Mouse (Mus musculus): ENCODE results near the gene Apba2.

The Apba2 gene

GRCm38 (mm10) chr7:64659328-64659727 lies 157.8 kb downstream of the Apba2 start:
- no peak for DNase-seq (ENCODE audit: low spot score)

- DNase-seq (ENCODE audit: low spot score), result no peak
Observed at GRCm38 (mm10) chr7:64662506-64662905, 161.0 kb downstream of the Apba2 start.

GRCm38 (mm10) chr7:64663600-64663999 lies 162.1 kb downstream of the Apba2 start:
- no peak for DNase-seq (ENCODE audit: low spot score)

- no peak for DNase-seq (ENCODE audit: low spot score)
Observed at GRCm38 (mm10) chr7:64665120-64665519, 163.6 kb downstream of the Apba2 start.

GRCm38 (mm10) chr7:64665716-64666298 lies 164.3 kb downstream of the Apba2 start:
- no peak for DNase-seq (ENCODE audit: low spot score)

GRCm38 (mm10) chr7:64667959-64668358 lies 166.5 kb downstream of the Apba2 start:
- DNase-seq (ENCODE audit: low spot score), result no peak

- no peak for DNase-seq (ENCODE audit: low spot score)
Observed at GRCm38 (mm10) chr7:64679771-64680479, 178.4 kb downstream of the Apba2 start.

- no peak for DNase-seq (ENCODE audit: low spot score)
Observed at GRCm38 (mm10) chr7:64684893-64685292, 183.4 kb downstream of the Apba2 start.

- DNase-seq (ENCODE audit: low spot score), result peak; percentile 17
Observed at GRCm38 (mm10) chr7:64688115-64688817, 186.8 kb downstream of the Apba2 start.

- no peak for DNase-seq (ENCODE audit: low spot score)
Observed at GRCm38 (mm10) chr7:64691831-64692230, 190.3 kb downstream of the Apba2 start.

GRCm38 (mm10) chr7:64694937-64695336 lies 193.4 kb downstream of the Apba2 start:
- no peak for DNase-seq (ENCODE audit: low spot score)

GRCm38 (mm10) chr7:64696521-64697281 lies 195.2 kb downstream of the Apba2 start:
- no peak for DNase-seq (ENCODE audit: low spot score)

GRCm38 (mm10) chr7:64697791-64698337 lies 196.4 kb downstream of the Apba2 start:
- no peak for DNase-seq (ENCODE audit: low spot score)

GRCm38 (mm10) chr7:64704060-64704595 lies 202.6 kb downstream of the Apba2 start:
- DNase-seq (ENCODE audit: low spot score), result peak; percentile 16

- no peak for DNase-seq (ENCODE audit: low spot score)
Observed at GRCm38 (mm10) chr7:64708176-64708575, 206.7 kb downstream of the Apba2 start.

GRCm38 (mm10) chr7:64709520-64710262 lies 208.2 kb downstream of the Apba2 start:
- DNase-seq (ENCODE audit: low spot score), result peak; percentile 41

- DNase-seq (ENCODE audit: low spot score), result no peak
Observed at GRCm38 (mm10) chr7:64716286-64716685, 214.8 kb downstream of the Apba2 start.

- no peak for DNase-seq (ENCODE audit: low spot score)
Observed at GRCm38 (mm10) chr7:64723313-64723712, 221.8 kb downstream of the Apba2 start.

GRCm38 (mm10) chr7:64724409-64724808 lies 222.9 kb downstream of the Apba2 start:
- DNase-seq (ENCODE audit: low spot score), result no peak

GRCm38 (mm10) chr7:64725967-64726695 lies 224.6 kb downstream of the Apba2 start:
- DNase-seq (ENCODE audit: low spot score), result no peak
